16 mouse cellular contexts compared by ENCODE assay signal in the genomic region with DNA sequence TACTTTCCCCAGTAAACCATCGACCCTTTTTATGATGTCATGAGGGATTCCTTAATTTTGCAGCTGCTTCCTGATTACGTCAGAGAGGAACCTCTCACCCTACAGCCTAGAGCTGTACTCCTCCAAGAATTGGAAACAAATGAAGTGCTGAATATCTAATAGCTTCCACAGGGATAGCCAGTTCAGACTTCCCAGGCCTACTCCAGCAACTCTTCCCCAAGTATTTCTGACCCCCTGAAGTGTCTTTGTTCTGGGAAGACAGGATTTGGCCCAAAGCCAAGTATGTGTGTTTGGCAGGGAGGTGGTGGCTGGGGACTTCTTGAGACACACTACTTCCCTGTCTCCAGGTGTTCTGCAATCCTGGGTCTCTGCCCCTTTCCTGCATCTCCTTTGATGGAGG.
DNase-seq lines count a peak whose midpoint lies in the region; ATAC-seq lines count a peak whose summit lies in the region.
"Had no signal": no experiment of that assay in that cellular context is flagged by ENCODE, and none has a peak within 500 bp of the region (broad histone marks: within the 10 kb centered on the region; RNA-seq: fewer than 3 reads in every experiment).

No protein-coding gene starts in this region.

- no peaks in the 10 kb centered on the region for H3K27me3 ChIP-seq in forebrain, embryonic 12.5 days
- no peaks in the 10 kb centered on the region for H3K27me3 ChIP-seq in forebrain, embryonic 15.5 days
- no peaks in the 10 kb centered on the region for H3K27me3 ChIP-seq in limb, embryonic 11.5 days (ENCODE audit: control insufficient read depth, insufficient read depth, low read length)
- H3K27me3 ChIP-seq in limb, embryonic 10.5 days (ENCODE audit: low read depth, poor library complexity, severe bottlenecking) = no peaks in the 10 kb centered on the region

- H3K27ac ChIP-seq in forebrain, embryonic 12.5 days = 0 out of 2 replicates have a peak overlapping the region, but pooled peaks have one; percentile 8
- no peak overlapping the region for H3K27ac ChIP-seq in forebrain, embryonic 15.5 days (replicated peaks)
- H3K27ac ChIP-seq in limb, embryonic 11.5 days (replicated peaks; ENCODE audit: low read depth, low read length) = no peak overlapping the region
- H3K27ac ChIP-seq in limb, embryonic 10.5 days = no peak overlapping the region
- H3K27ac ChIP-seq: forebrain, embryonic 10.5 days; hindbrain, postnatal 0 days; liver, embryonic 14.5 days had no signal

- no peak for DNase-seq in limb, embryonic 11.5 days (ENCODE audit: low spot score)
- DNase-seq in limb, embryonic 10.5 days (ENCODE audit: low spot score) = no peak
- peak; percentile 26 for DNase-seq in WW6 (ENCODE audit: low read depth, low spot score)
- DNase-seq in lung, postnatal 10 days = peak; percentile 53
- DNase-seq in frontal cortex, postnatal 14 days (ENCODE audit: low spot score in 2 of 2) = no peak
- DNase-seq in thymus, postnatal 4 days = no peak
- DNase-seq: cerebellum, adult 2 months; gastrocnemius, postnatal 25 days; kidney, adult 8-10 months had no signal

- peaks cover 9% of the 10 kb centered on the region for H3K4me1 ChIP-seq in forebrain, embryonic 12.5 days
- peaks cover 16% of the 10 kb centered on the region; the same call in 1 of the 2 replicates for H3K4me1 ChIP-seq in forebrain, embryonic 15.5 days
- peaks cover 3% of the 10 kb centered on the region; the same call in 1 of the 2 replicates for H3K4me1 ChIP-seq in limb, embryonic 11.5 days (ENCODE audit: control insufficient read depth, insufficient read depth, low read length)
- H3K4me1 ChIP-seq in limb, embryonic 10.5 days = peaks cover 10% of the 10 kb centered on the region; the same call in 1 of the 2 replicates

- H3K36me3 ChIP-seq in forebrain, embryonic 12.5 days (replicated peaks) = no peaks in the 10 kb centered on the region
- no peaks in the 10 kb centered on the region for H3K36me3 ChIP-seq in forebrain, embryonic 15.5 days
- H3K36me3 ChIP-seq in limb, embryonic 11.5 days (ENCODE audit: control insufficient read depth, insufficient read depth, low read length) = no peaks in the 10 kb centered on the region
- no peaks in the 10 kb centered on the region for H3K36me3 ChIP-seq in limb, embryonic 10.5 days
- H3K36me3 ChIP-seq: forebrain, embryonic 10.5 days had no signal

- no peak for ATAC-seq in forebrain, embryonic 12.5 days (ENCODE audit: low FRiP score)
- no peak for ATAC-seq in forebrain, embryonic 15.5 days (replicated peaks)
- peak; percentile 26; the same call in 1 of the 2 replicates for ATAC-seq in limb, embryonic 11.5 days (ENCODE audit: insufficient number of reproducible peaks, low FRiP score, low TSS enrichment, low read depth)
- ATAC-seq: hindbrain, postnatal 0 days had no signal

- H3K9me3 ChIP-seq in forebrain, embryonic 12.5 days = no peaks in the 10 kb centered on the region
- H3K9me3 ChIP-seq in forebrain, embryonic 15.5 days = no peaks in the 10 kb centered on the region
- no peaks in the 10 kb centered on the region for H3K9me3 ChIP-seq in limb, embryonic 11.5 days (ENCODE audit: control insufficient read depth, low read length)
- no peaks in the 10 kb centered on the region for H3K9me3 ChIP-seq in limb, embryonic 10.5 days (replicated peaks)
- H3K9me3 ChIP-seq: forebrain, embryonic 10.5 days; G1E had no signal

- H3K4me3 ChIP-seq in forebrain, embryonic 12.5 days (replicated peaks) = no peak overlapping the region
- no peak overlapping the region for H3K4me3 ChIP-seq in forebrain, embryonic 15.5 days
- H3K4me3 ChIP-seq in limb, embryonic 11.5 days (ENCODE audit: low read depth, low read length) = no peak overlapping the region
- no peak overlapping the region for H3K4me3 ChIP-seq in limb, embryonic 10.5 days
- H3K4me3 ChIP-seq: forebrain, embryonic 10.5 days had no signal

- H3K4me2 ChIP-seq in forebrain, embryonic 12.5 days = no peak overlapping the region
- H3K4me2 ChIP-seq in forebrain, embryonic 15.5 days (replicated peaks) = no peak overlapping the region
- H3K4me2 ChIP-seq in limb, embryonic 11.5 days (ENCODE audit: low read depth, severe bottlenecking) = no peak overlapping the region
- H3K4me2 ChIP-seq: midbrain, embryonic 11.5 days had no signal

- H3K9ac ChIP-seq in forebrain, embryonic 12.5 days = no peak overlapping the region
- H3K9ac ChIP-seq in forebrain, embryonic 15.5 days (replicated peaks) = no peak overlapping the region
- no peak overlapping the region for H3K9ac ChIP-seq in limb, embryonic 11.5 days (ENCODE audit: low read length)
- H3K9ac ChIP-seq: liver, embryonic 14.5 days had no signal

- WGBS in forebrain, embryonic 12.5 days = 58% methylated on average over 2 of the region's 2 CpGs
- WGBS in forebrain, embryonic 15.5 days = 41% methylated on average over 2 of the region's 2 CpGs
- WGBS in limb, embryonic 11.5 days = 42% methylated on average over 2 of the region's 2 CpGs
- WGBS in limb, embryonic 10.5 days = 75% methylated on average over 2 of the region's 2 CpGs

Comparison
In these comparisons a context has a peak if more than half of its experiments do, and no peak if none do; other contexts are left out.
1. DNase-seq: peak in WW6 (single experiment) and lung, postnatal 10 days (single experiment); none in limb, embryonic 11.5 days (single experiment), limb, embryonic 10.5 days (single experiment), frontal cortex, postnatal 14 days (0 of 2) and thymus, postnatal 4 days (single experiment).